Mouse (Mus musculus): Measurements from ENCODE around the gene Rassf2. TPM values are rescaled to one million over a fixed set of nuclear protein-coding genes. Genes with fewer than 3 reads are reported as not detected.

Rassf2 gene
- polyA plus RNA-seq, 1 experiment from 2014 or later: 27.4 TPM

DNA sequence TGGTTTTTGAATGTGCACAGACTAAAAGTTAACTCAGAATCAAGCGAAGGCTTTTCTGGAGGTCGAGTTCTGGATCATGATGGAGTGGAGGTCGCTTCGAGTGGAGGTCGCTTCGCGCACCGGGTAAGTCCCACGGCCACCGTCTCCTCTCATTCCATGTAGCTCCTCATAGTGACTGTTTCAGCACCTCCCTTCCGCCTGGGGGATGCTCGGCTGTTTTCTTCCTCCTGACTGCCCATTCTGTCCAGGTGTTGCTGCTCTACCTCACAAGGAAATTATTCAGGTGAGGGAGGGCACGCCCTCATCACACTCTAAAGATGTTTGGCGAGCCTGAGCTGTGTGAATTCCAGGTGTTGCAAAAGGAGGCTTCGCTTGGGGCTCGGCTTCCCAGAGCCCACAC, 83.7 kb downstream of the Rassf2 start:
- Histone ChIP-seq H3K4me3 (replicated peaks; ENCODE audit: low read length) (no peak overlapping the region), H3K27me3 (replicated peaks; ENCODE audit: control insufficient read depth, insufficient read depth, low read length) (no peaks in the 10 kb centered on the region), H3K9ac (replicated peaks; ENCODE audit: low read depth, low read length) (no peak overlapping the region), H3K9me3 (ENCODE audit: control insufficient read depth, low read length) (no peaks in the 10 kb centered on the region), H3K36me3 (ENCODE audit: control insufficient read depth, insufficient read depth) (no peaks in the 10 kb centered on the region), H3K27ac (ENCODE audit: low read length) (no peak overlapping the region), H3K4me1 (replicated peaks; ENCODE audit: control insufficient read depth, insufficient read depth, low read length) (no peaks in the 10 kb centered on the region), H3K4me2 (ENCODE audit: low read length) (no peak overlapping the region)
- WGBS: 93% methylated on average over 16 of the region's 16 CpGs
- ATAC-seq: no peak

DNA sequence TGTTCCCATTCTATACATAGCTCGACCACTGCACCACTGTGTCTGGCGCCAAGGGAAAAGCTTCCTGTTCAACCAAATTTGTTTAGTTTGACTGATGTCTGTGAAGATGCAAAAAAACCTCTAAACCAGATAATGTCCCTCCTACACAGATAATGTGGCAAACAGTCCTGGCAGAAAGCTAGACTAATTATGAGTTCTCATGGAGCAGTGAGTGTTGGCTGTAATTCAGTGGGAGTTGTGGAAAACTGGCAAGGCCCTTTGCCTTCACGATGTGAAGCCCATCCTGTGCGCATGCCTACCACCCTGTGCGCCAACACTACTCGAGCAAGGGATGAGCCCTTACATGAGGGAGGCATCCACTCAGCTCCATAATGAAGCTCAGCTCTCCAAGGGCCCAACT, 84.3 kb downstream of the Rassf2 start:
- no peaks in the 10 kb centered on the region for H3K36me3 ChIP-seq (ENCODE audit: control insufficient read depth, insufficient read depth)
- 69% methylated on average over 6 of the region's 6 CpGs for WGBS

DNA sequence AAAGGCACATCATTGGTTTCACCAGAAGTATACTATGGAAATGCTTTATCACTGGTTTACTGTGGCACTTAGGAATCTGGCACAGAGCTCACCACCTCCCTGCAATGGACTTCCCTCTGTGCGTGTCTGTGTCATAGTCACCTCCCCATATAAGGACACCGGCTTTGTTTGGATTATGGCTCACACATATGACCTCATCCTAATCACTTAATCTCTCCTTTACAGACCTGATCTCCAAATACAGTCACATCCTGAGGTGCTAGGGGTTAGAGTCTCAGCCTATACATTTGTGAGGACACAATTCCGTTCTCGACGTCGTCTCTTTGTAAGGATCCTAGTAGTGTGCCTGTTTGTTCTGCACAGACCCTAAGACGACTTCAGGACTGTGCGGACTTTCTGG, 84.8 kb downstream of the Rassf2 start:
- WGBS: 83% methylated on average over 8 of the region's 8 CpGs
- no peak overlapping the region for H3K4me2 ChIP-seq (ENCODE audit: low read length)
- no peak for ATAC-seq
- H3K9me3 ChIP-seq (ENCODE audit: control insufficient read depth, low read length): no peaks in the 10 kb centered on the region
- H3K4me1 ChIP-seq (replicated peaks; ENCODE audit: control insufficient read depth, insufficient read depth, low read length): no peaks in the 10 kb centered on the region
- no peak overlapping the region for H3K27ac ChIP-seq (ENCODE audit: low read length)
- no peaks in the 10 kb centered on the region for H3K36me3 ChIP-seq (ENCODE audit: control insufficient read depth, insufficient read depth)
- H3K4me3 ChIP-seq (replicated peaks; ENCODE audit: low read length): no peak overlapping the region
- no peak overlapping the region for H3K9ac ChIP-seq (replicated peaks; ENCODE audit: low read depth, low read length)
- H3K27me3 ChIP-seq (replicated peaks; ENCODE audit: control insufficient read depth, insufficient read depth, low read length): no peaks in the 10 kb centered on the region

More for the DNA sequence above, 84.3 kb downstream of the Rassf2 start:
- Histone ChIP-seq H3K27me3 (replicated peaks; ENCODE audit: control insufficient read depth, insufficient read depth, low read length) (no peaks in the 10 kb centered on the region), H3K9ac (replicated peaks; ENCODE audit: low read depth, low read length) (no peak overlapping the region), H3K4me3 (replicated peaks; ENCODE audit: low read length) (no peak overlapping the region), H3K9me3 (ENCODE audit: control insufficient read depth, low read length) (no peaks in the 10 kb centered on the region), H3K4me2 (ENCODE audit: low read length) (no peak overlapping the region), H3K27ac (ENCODE audit: low read length) (no peak overlapping the region), H3K4me1 (replicated peaks; ENCODE audit: control insufficient read depth, insufficient read depth, low read length) (no peaks in the 10 kb centered on the region)
- ATAC-seq: no peak

DNA sequence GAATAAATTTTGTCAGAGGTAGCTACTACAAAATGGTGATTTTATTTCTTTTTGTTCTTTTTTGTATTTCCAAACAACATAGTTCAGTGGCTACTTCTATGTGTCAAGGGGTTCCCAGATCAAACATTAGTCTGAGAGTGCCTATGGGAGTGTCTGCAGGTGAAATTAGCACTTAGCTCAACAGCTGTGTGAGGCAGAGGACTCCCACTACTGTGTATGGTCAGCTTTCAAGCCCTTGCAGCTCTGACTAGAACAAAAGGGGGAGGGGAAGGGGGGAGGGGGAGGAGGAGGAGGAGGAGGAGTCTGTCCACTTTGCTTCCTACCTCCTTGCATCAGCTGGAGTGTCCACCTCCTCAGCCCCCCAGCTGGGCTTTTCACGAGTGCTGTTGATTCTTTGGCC, 85.7 kb downstream of the Rassf2 start:
- Histone ChIP-seq H3K27me3 (replicated peaks; ENCODE audit: control insufficient read depth, insufficient read depth, low read length) (no peaks in the 10 kb centered on the region), H3K36me3 (ENCODE audit: control insufficient read depth, insufficient read depth) (no peaks in the 10 kb centered on the region), H3K9ac (replicated peaks; ENCODE audit: low read depth, low read length) (no peak overlapping the region), H3K27ac (ENCODE audit: low read length) (no peak overlapping the region), H3K9me3 (ENCODE audit: control insufficient read depth, low read length) (no peaks in the 10 kb centered on the region), H3K4me1 (replicated peaks; ENCODE audit: control insufficient read depth, insufficient read depth, low read length) (no peaks in the 10 kb centered on the region), H3K4me3 (replicated peaks; ENCODE audit: low read length) (no peak overlapping the region), H3K4me2 (ENCODE audit: low read length) (no peak overlapping the region)
- ATAC-seq: no peak
- 6% methylated on average over 1 of the region's 1 CpGs for WGBS

DNA sequence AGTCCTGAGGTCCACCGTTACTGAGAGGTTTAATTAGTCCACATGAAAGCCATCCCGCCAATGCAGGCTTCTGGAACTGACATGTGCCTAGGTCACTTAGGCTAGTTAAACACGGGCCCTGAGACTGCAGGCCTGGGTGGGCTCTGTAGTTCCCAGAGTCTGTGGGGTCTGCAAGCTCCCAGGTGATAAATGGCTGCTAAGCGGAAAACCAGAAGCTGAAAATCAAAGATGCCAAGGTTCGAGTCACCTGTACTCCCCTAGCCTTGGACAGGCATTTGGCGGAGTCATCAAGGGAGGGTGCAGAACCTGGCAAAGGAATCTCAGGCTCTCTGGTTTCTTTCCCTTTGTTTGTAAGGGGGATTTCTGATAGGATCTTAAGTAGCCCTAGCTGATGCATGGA, 88.6 kb downstream of the Rassf2 start:
- no peak overlapping the region for H3K4me2 ChIP-seq (ENCODE audit: low read length)
- H3K9ac ChIP-seq (replicated peaks; ENCODE audit: low read depth, low read length): no peak overlapping the region
- WGBS: 72% methylated on average over 6 of the region's 6 CpGs

DNA sequence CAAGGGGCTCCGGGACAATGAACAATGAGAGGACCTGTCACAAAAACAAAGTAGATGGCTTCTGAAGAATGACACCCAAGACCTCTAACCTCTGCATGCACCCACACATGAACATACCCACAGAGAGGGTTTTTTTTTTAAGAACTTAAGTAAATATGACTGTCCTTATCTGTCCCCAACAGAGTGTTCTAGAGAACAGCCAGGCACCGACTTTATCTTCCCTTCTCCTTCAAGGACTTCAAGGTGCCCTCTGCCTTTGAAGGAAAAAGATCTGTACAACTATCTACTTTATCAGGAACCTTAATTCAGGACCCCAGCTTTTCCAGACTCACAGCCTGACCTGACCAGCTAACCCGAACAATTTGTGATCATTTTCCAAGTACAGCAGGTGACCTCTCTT, 89.6 kb downstream of the Rassf2 start:
- Histone ChIP-seq H3K27me3 (replicated peaks; ENCODE audit: control insufficient read depth, insufficient read depth, low read length) (no peaks in the 10 kb centered on the region), H3K4me3 (replicated peaks; ENCODE audit: low read length) (no peak overlapping the region), H3K9me3 (ENCODE audit: control insufficient read depth, low read length) (no peaks in the 10 kb centered on the region), H3K27ac (ENCODE audit: low read length) (no peak overlapping the region), H3K4me1 (replicated peaks; ENCODE audit: control insufficient read depth, insufficient read depth, low read length) (no peaks in the 10 kb centered on the region), H3K36me3 (ENCODE audit: control insufficient read depth, insufficient read depth) (peaks cover 14% of the 10 kb centered on the region), H3K9ac (replicated peaks; ENCODE audit: low read depth, low read length) (no peak overlapping the region), H3K4me2 (ENCODE audit: low read length) (no peak overlapping the region)
- ATAC-seq: no peak
- 84% methylated on average over 3 of the region's 3 CpGs for WGBS

More for the DNA sequence above, 88.6 kb downstream of the Rassf2 start:
- H3K4me3 ChIP-seq (replicated peaks; ENCODE audit: low read length): no peak overlapping the region
- H3K27me3 ChIP-seq (replicated peaks; ENCODE audit: control insufficient read depth, insufficient read depth, low read length): no peaks in the 10 kb centered on the region
- no peak overlapping the region for H3K27ac ChIP-seq (ENCODE audit: low read length)
- no peak for ATAC-seq
- no peaks in the 10 kb centered on the region for H3K4me1 ChIP-seq (replicated peaks; ENCODE audit: control insufficient read depth, insufficient read depth, low read length)
- peaks cover 12% of the 10 kb centered on the region for H3K36me3 ChIP-seq (ENCODE audit: control insufficient read depth, insufficient read depth)
- H3K9me3 ChIP-seq (ENCODE audit: control insufficient read depth, low read length): no peaks in the 10 kb centered on the region

Other genes with a start within 250 kb of the Rassf2 start
- not detected in 2 replicates for gene Erv3, start 170.5 kb downstream of the Rassf2 start, polyA plus RNA-seq (2015; fragmentation: Nextera tagmentation; extraction: Ambion mirVana)
- gene Prnp, start 120.3 kb downstream of the Rassf2 start, polyA plus RNA-seq (2015; fragmentation: Nextera tagmentation; extraction: Ambion mirVana): 204 and 205 TPM in 2 replicates
- gene Prn, start 120.3 kb downstream of the Rassf2 start, polyA plus RNA-seq (2015; fragmentation: Nextera tagmentation; extraction: Ambion mirVana): 0.48 TPM in 1 of 2 replicates, not detected in the other
- gene Prnd, start 79.4 kb downstream of the Rassf2 start, polyA plus RNA-seq (2015; fragmentation: Nextera tagmentation; extraction: Ambion mirVana): 11.2 and 12.8 TPM in 2 replicates
- 32.7 and 37.2 TPM in 2 replicates for gene Slc23a2, start 114.8 kb upstream of the Rassf2 start, polyA plus RNA-seq (2015; fragmentation: Nextera tagmentation; extraction: Ambion mirVana)
- gene Tmem230, start 217.5 kb upstream of the Rassf2 start, polyA plus RNA-seq (2015; fragmentation: Nextera tagmentation; extraction: Ambion mirVana): 43.4 and 49.9 TPM in 2 replicates
- 164 and 192 TPM in 2 replicates for gene Pcna, start 223.1 kb upstream of the Rassf2 start, polyA plus RNA-seq (2015; fragmentation: Nextera tagmentation; extraction: Ambion mirVana)
- 23.0 and 27.9 TPM in 2 replicates for gene Cds2, start 232.9 kb upstream of the Rassf2 start, polyA plus RNA-seq (2015; fragmentation: Nextera tagmentation; extraction: Ambion mirVana)

Data from forebrain, embryonic 16.5 days (tissue).